Mouse (Mus musculus) embryonic facial prominence, embryonic 11.5 days (tissue): ENCODE measurements at regions not wholly inside any gene's neighbourhood (a gene's known extent, or its start where the extent isn't known, plus 50 kb on each side); places are given as distances from the start of the nearest gene placed in this dataset.

Source experiments
- ATAC-seq: fragments of 200-750 bp; cut with Nextera tagmentation; replicated peaks from 2 replicates; pipeline ENCODE4 v1.8.0; 2017; ENCODE audit warnings: low read depth; ENCODE audit not compliant: insufficient number of reproducible peaks, low FRiP score, low TSS enrichment
- DNase-seq: peaks from one replicate; pipeline ENCODE4 v3.0.0-alpha.2; 2015; ENCODE audit warnings: low spot score
- H3K27ac ChIP-seq: fragments of 300-500 bp; sonication (generic); replicated peaks from 2 replicates; pipeline ENCODE4 v1.5.1; 2014; ENCODE audit warnings: mild to moderate bottlenecking, low read depth, low read length, control low read depth
- H3K27me3 ChIP-seq: fragments of 300-500 bp; sonication (generic); 2 replicates; pipeline ENCODE4 v1.6.1; 2014; ENCODE audit warnings: mild to moderate bottlenecking, low read length, moderate library complexity, mixed read lengths; ENCODE audit not compliant: control insufficient read depth, insufficient read depth
- H3K36me3 ChIP-seq: fragments of 300-500 bp; sonication (generic); replicated peaks from 2 replicates; pipeline ENCODE4 v1.6.1; 2014; ENCODE audit warnings: low read depth, mild to moderate bottlenecking, low read length, moderate library complexity, mixed read lengths; ENCODE audit not compliant: control insufficient read depth, insufficient read depth
- H3K4me1 ChIP-seq: fragments of 300-500 bp; sonication (generic); 2 replicates; pipeline ENCODE4 v1.6.1; 2014; ENCODE audit warnings: low read length, mixed read lengths; ENCODE audit not compliant: control insufficient read depth, insufficient read depth
- H3K4me2 ChIP-seq: fragments of 300-500 bp; sonication (generic); 2 replicates; pipeline ENCODE4 v1.6.1; 2014; ENCODE audit warnings: low read depth, mild to moderate bottlenecking, control low read depth, low read length, moderate library complexity
- H3K4me3 ChIP-seq: fragments of 300-500 bp; sonication (generic); 2 replicates; pipeline ENCODE4 v1.5.1; 2014; ENCODE audit warnings: low read depth, low read length, control low read depth
- H3K9ac ChIP-seq: fragments of 300-500 bp; sonication (generic); replicated peaks from 2 replicates; pipeline ENCODE4 v1.6.1; 2014; ENCODE audit warnings: mild to moderate bottlenecking, control low read depth, low read length
- H3K9me3 ChIP-seq: fragments of 300-500 bp; sonication (generic); replicated peaks from 2 replicates; pipeline ENCODE4 v1.6.1; 2016; ENCODE audit warnings: mild to moderate bottlenecking, low read length, inconsistent platforms, mixed read lengths; ENCODE audit not compliant: control insufficient read depth
- WGBS: fragments of 180-500 bp; shearing (Covaris S2); extraction: QIAGEN DNeasy Blood & Tissue Kit; methylation state at CpG from one replicate; pipeline ENCODE4 v1.1.7; 2014; 5-methylcytosine and 5-hydroxymethylcytosine counted together

DNA sequence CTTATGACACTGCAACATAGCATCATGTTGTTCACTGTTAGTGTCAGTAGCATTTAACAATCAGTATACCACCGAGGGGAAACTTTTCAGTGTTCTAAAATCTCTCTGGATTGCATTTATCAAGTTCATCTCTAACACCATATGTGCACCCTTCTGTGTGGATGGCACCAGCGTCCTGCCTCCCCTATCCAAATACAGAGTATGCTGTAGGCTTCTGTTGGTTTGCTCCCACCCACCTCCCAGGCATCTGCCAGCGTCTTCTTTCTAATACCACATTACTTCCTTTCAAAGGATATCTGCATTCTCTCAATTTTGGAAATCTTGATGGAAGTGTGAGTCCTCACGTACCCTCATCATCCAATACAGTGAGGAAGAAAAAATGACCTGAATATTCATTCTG lies 208.0 kb upstream of the Cdh9 start:
- ATAC-seq (no peak), DNase-seq (no peak)
- no peak overlapping the region for H3K4me3 ChIP-seq
- no peaks in the 10 kb centered on the region for H3K27me3 ChIP-seq
- H3K36me3 ChIP-seq, result no peaks in the 10 kb centered on the region
- H3K9me3 ChIP-seq, result no peaks in the 10 kb centered on the region
- no peaks in the 10 kb centered on the region for H3K4me1 ChIP-seq
- H3K4me2 ChIP-seq, result no peak overlapping the region
- H3K27ac ChIP-seq, result no peak overlapping the region
- WGBS, result 77% methylated on average over 4 of the region's 4 CpGs
- no peak overlapping the region for H3K9ac ChIP-seq

DNA sequence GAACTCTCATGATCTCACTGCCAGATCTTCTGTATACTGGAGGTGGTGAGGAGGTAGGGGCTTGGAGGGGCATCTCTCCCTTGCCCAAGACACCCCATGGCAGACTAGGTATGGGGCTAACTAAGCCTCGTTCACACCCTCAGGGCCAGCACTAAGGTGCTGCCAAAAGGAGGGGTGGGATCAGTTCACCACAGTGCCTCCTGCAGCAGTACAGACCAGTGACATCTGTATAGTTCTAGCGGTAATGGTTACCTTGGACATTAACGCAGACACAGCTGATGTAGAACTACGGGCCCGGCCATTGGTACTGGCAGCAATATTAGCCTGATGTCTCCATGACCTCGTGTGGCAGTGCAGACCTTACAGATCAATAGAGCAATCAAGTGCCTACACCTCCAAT lies 196.0 kb upstream of the Cdh9 start:
- no peaks in the 10 kb centered on the region for H3K36me3 ChIP-seq
- no peak overlapping the region for H3K27ac ChIP-seq
- DNase-seq (no peak), ATAC-seq (no peak)
- no peaks in the 10 kb centered on the region for H3K27me3 ChIP-seq
- no peaks in the 10 kb centered on the region for H3K4me1 ChIP-seq
- no peak overlapping the region for H3K4me2 ChIP-seq
- H3K9me3 ChIP-seq, result no peaks in the 10 kb centered on the region
- WGBS, result 94% methylated on average over 6 of the region's 6 CpGs
- no peak overlapping the region for H3K9ac ChIP-seq
- H3K4me3 ChIP-seq, result no peak overlapping the region

DNA sequence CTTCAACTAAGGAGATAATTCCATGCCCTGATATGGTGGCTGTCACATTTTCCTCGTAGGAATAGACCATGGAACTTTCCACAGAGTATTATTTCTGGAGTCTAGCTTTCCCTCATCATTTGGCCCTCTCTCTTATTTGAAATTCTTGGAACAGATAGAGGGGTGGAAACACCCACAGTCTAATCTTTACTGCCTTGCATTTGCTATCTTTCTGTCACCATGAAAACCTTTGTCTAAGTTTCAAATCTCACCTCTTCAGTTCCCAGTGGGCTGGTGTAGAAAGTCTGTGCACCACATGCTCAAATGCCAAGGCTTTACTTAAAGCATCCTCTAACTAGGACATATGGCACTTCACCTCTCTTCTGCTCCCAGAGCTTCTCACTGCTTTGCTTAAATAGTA lies 187.3 kb upstream of the Cdh9 start:
- H3K36me3 ChIP-seq, result no peaks in the 10 kb centered on the region
- 53% methylated on average over 1 of the region's 1 CpGs for WGBS
- H3K27me3 ChIP-seq, result no peaks in the 10 kb centered on the region
- H3K9me3 ChIP-seq, result no peaks in the 10 kb centered on the region
- no peak overlapping the region for H3K27ac ChIP-seq
- ATAC-seq, result no peak
- H3K9ac ChIP-seq, result no peak overlapping the region
- no peak overlapping the region for H3K4me2 ChIP-seq
- no peaks in the 10 kb centered on the region for H3K4me1 ChIP-seq
- no peak for DNase-seq
- H3K4me3 ChIP-seq, result no peak overlapping the region

- Histone ChIP-seq H3K9ac (no peak overlapping the region), H3K4me3 (no peak overlapping the region), H3K27ac (no peak overlapping the region), H3K4me2 (no peak overlapping the region), H3K9me3 (no peaks in the 10 kb centered on the region), H3K4me1 (no peaks in the 10 kb centered on the region), H3K36me3 (no peaks in the 10 kb centered on the region), H3K27me3 (no peaks in the 10 kb centered on the region)
- ATAC-seq, result no peak
- no peak for DNase-seq
- 82% methylated on average over 2 of the region's 2 CpGs for WGBS
Measured at GRCm38 (mm10) chr15:16555173-16555572, 173.4 kb upstream of the Cdh9 start.

- Histone ChIP-seq H3K9ac (no peak overlapping the region), H3K4me1 (no peaks in the 10 kb centered on the region), H3K36me3 (no peaks in the 10 kb centered on the region), H3K4me2 (no peak overlapping the region), H3K27me3 (no peaks in the 10 kb centered on the region), H3K4me3 (no peak overlapping the region), H3K9me3 (no peaks in the 10 kb centered on the region), H3K27ac (no peak overlapping the region)
- DNase-seq, result no peak
- no peak for ATAC-seq
- 76% methylated on average over 9 of the region's 9 CpGs for WGBS
Measured at GRCm38 (mm10) chr15:16556338-16556737, 172.2 kb upstream of the Cdh9 start.

DNA sequence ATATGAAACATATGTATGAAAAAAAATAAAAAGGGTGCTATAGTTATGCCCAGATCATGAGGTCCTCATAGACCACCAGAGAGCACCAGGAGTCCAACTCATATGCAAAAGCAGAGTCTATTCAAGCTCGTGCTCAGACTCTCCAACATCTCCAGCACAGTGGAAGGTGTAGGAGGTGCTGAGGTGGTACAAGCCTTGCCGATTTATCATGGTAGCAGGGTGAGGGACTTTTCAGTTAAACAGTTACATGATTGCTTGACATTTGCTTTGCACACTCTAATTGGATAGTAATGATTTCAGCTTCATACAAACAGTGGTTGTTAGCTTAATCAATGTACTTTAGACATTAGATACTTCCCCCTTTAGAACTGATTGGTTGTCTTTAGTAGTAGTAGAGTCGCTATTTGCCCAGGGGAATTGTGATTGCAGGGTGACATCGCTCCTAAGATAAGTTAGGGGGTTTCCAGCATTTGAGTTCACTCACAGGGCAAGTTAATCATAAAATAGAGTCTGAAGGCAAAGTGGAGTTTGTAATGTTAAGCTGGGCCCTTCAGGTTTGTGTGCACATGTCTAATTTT lies 162.3 kb upstream of the Cdh9 start:
- ATAC-seq (no peak), DNase-seq (no peak)
- no peak overlapping the region for H3K4me2 ChIP-seq
- WGBS, result 77% methylated on average over 4 of the region's 4 CpGs
- H3K27me3 ChIP-seq, result no peaks in the 10 kb centered on the region
- H3K9ac ChIP-seq, result no peak overlapping the region
- H3K4me3 ChIP-seq, result no peak overlapping the region
- H3K27ac ChIP-seq, result no peak overlapping the region
- no peaks in the 10 kb centered on the region for H3K9me3 ChIP-seq
- H3K4me1 ChIP-seq, result no peaks in the 10 kb centered on the region
- no peaks in the 10 kb centered on the region for H3K36me3 ChIP-seq

- Histone ChIP-seq H3K4me3 (no peak overlapping the region), H3K27me3 (no peaks in the 10 kb centered on the region), H3K27ac (no peak overlapping the region), H3K9me3 (no peaks in the 10 kb centered on the region), H3K4me1 (no peaks in the 10 kb centered on the region), H3K4me2 (no peak overlapping the region), H3K36me3 (no peaks in the 10 kb centered on the region), H3K9ac (no peak overlapping the region)
- ATAC-seq (no peak), DNase-seq (no peak)
Measured at GRCm38 (mm10) chr15:16566799-16567198, 161.8 kb upstream of the Cdh9 start.

DNA sequence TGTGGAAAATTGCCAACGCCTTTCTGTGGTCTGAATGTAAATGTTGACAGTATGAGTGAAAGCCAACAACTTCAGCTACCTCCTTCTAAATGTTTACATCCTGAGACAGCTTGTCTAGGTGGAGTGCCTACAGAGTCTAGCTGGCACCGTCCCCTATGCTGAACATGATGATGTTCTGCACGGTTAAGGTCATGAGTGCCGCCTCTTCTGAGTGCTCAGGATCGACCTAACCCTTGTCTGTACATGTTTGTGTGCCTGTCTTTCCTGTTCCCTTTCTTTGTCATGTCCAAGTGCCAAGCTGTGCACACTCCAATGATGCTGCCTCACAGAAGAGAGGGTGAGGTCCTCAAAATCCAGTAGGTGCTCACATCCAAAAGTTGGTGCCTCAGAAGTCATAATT lies 111.7 kb upstream of the Cdh9 start:
- Histone ChIP-seq H3K4me1 (no peaks in the 10 kb centered on the region), H3K9ac (no peak overlapping the region), H3K9me3 (no peaks in the 10 kb centered on the region), H3K4me2 (no peak overlapping the region), H3K27me3 (no peaks in the 10 kb centered on the region), H3K36me3 (no peaks in the 10 kb centered on the region), H3K4me3 (no peak overlapping the region), H3K27ac (no peak overlapping the region)
- ATAC-seq, result no peak
- 91% methylated on average over 5 of the region's 5 CpGs for WGBS
- no peak for DNase-seq
